Mouse (Mus musculus) cerebral cortex, adult 2 months (tissue): ENCODE results near the gene Taf1c.

Source experiments
- WGBS: fragments of 180-500 bp; shearing (Covaris S2); methylation state at CpG from one replicate; pipeline ENCODE4 v1.1.7; 2018; 5-methylcytosine and 5-hydroxymethylcytosine counted together

The Taf1c gene

DNA sequence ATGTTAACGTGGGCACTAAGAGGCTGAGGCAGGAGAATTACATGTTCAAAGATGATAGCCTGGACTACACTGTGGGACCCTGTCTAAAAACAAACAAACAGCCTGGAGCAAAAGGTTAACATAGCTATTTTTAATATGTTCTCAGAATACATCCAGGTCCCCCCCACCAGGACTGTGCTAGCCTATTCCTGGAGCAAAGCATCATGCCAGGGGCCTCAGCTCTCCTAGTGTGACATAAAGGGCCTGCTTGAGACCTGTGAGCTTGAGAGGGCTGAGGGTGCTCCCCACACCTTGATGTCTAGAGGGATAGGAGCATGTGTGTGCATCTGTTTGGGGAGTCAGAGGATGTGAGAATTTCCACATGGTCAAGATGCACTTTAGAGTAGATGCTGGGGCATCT is 18.7 kb upstream of the Taf1c start:
- WGBS = 78% methylated on average over 1 of the region's 1 CpGs

- WGBS = 92% methylated on average over 8 of the region's 8 CpGs
These were observed 18.0 kb upstream of the Taf1c start for GRCm38 (mm10) chr8:119623061-119623460.

- WGBS = 82% methylated on average over 4 of the region's 4 CpGs
These were observed 17.5 kb upstream of the Taf1c start for GRCm38 (mm10) chr8:119622555-119622954.

- 87% methylated on average over 14 of the region's 14 CpGs for WGBS
These were observed 15.9 kb upstream of the Taf1c start for GRCm38 (mm10) chr8:119620848-119621465.

GRCm38 (mm10) chr8:119620116-119620840 is 15.3 kb upstream of the Taf1c start:
- WGBS = 81% methylated on average over 6 of the region's 6 CpGs

DNA sequence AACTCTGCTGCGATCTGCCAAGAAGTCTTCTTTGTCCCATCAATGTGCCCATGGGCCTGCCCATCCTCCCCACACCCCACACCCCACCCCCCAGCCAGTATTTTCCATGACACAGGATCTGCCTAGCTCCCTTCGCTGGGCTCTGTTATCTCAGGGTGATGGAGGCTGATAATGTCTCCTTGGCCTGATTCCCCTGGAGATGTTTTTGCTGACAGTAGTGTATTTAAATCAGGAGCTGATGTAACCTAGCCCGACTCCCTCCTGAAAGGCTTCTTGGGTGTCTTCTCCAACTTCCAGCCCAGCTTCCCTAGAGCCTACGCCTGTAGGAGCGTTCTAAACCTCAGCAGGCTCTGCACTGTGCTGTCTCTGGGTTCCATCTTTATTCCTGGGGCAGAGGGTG is 13.9 kb upstream of the Taf1c start:
- 78% methylated on average over 5 of the region's 5 CpGs for WGBS

- WGBS = 68% methylated on average over 5 of the region's 5 CpGs
These were observed 12.6 kb upstream of the Taf1c start for GRCm38 (mm10) chr8:119617586-119617985.

DNA sequence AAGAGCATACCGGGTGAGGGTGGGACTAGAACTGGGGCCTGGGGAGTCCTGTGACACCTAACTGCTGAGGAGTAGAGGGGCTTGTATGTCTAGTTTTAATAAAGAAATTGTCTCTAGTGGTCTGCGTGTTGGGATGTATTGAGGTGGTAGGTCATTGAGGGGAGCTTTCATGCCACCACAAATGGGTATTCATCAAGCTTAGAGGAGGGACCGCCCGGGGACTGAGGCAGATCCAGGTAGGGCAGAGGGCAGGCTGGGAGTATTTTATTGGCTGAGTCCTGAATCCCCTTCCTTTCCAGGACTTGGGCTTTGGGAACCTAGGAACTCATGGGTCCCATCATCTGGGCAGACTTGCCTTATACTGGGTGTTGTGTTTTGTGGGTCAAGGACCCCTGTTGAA is 11.8 kb upstream of the Taf1c start:
- 95% methylated on average over 4 of the region's 4 CpGs for WGBS

- 75% methylated on average over 7 of the region's 7 CpGs for WGBS
These were observed 11.3 kb upstream of the Taf1c start for GRCm38 (mm10) chr8:119616358-119616757.

DNA sequence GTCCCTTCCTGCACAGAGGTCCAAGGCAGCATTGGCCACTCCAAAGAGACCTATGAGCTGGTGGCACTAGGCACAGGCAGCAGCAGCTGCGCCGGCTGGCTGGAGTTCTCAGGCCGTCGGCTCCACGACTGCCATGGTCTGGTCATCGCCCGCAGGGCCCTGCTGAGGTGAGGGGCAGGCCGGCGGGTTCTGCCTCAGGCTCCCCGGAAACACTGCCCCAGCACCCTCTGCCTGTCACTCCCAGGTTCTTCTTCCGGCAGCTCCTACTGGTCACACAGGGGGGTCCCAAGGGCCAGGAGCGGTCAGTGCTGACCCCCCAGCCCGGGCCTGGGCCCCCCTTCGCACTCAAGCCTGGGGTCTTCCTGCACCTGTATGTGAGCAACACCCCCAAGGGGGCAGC is 10.1 kb upstream of the Taf1c start:
- WGBS = 77% methylated on average over 14 of the region's 14 CpGs

DNA sequence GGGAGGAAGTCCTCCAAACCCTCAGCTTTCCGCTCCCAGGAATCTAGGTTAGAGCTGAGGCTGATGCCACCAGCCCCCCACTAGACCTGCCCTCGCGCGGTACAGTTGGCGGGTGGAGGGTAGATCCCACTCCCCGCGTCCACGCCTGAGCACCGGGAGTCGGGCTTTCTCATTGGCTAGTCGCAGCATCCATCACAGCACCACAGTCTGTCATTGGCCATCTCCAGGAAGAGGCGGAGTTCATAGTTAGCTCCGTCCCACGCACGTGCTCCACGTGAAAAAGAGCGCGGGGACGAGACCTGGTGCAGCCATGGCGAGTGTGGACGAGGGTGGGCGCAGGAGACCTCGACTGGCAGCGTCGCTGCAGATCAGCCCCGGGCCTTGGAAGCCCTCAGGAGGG is 7.4 kb upstream of the Taf1c start, which contains the start of gene Adad2:
Adad2 (plus strand) TSS at position 277 of the 400 bp plus-strand sequence.
- 80% methylated on average over 26 of the region's 26 CpGs for WGBS

GRCm38 (mm10) chr8:119606224-119606623 is 1.2 kb upstream of the Taf1c start:
- 87% methylated on average over 2 of the region's 2 CpGs for WGBS

DNA sequence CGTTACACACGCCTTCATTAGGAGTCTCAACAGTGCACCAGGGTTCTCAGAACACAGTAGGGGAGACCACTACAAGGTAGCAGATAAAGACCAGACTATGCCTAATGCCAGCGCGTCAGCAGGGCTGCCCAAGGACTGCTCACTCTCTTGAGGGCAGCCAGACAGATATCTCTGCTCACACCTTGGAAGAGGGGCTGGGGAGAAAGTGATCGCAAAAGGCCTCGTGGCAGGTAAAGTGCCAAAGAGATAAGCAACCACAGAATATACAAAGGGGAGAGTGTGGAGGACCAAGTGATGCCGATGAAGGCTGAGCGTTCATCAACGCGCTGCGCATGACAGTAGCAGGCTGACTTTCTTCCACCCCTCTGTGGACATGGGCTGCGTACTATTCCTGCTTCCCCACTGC is 621 bp downstream of the Taf1c start:
- 27% methylated on average over 12 of the region's 12 CpGs for WGBS

DNA sequence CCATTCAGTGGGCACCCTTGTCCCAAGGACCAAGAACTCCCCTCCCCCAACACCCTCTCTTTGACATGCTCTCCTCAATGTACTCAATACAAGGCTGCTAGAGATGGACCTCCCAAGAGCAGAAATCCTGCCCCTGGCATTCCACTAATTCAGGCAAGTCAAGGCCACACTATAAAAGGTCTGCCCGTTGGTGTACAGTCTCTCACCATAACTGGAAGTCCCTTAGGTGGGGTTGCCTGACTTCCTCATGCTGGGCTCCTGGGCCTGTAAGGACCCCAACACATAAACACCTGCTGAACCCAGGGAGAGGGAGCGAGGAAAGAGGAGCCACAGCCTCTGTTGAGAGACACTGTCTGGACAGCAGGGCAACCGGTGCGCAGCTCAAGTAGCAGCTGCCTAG is 1.3 kb downstream of the Taf1c start:
- 92% methylated on average over 4 of the region's 4 CpGs for WGBS

GRCm38 (mm10) chr8:119591456-119591855 is 13.6 kb downstream of the Taf1c start:
- 91% methylated on average over 7 of the region's 7 CpGs for WGBS

DNA sequence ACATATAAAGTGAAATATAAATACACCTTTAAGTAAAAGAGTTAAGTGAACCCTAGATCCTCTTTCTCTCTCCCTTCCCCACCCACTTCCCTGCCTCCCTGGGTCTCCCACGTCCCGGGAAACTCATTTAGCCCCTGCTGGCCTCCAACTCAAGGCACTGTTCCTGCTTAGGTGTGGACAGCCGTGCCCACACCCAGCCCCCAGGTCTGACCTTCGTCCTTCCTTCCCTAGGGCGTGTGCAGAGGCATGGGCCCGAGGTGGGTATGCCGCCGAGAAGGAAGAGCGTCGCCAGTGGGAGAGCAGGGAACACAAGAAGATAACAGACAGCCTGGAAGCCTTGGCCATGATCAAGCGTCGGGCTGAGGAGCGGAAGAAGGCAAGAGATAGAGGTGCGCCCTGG is 14.7 kb downstream of the Taf1c start:
- 83% methylated on average over 14 of the region's 14 CpGs for WGBS

GRCm38 (mm10) chr8:119588844-119589243 is 16.2 kb downstream of the Taf1c start:
- 47% methylated on average over 10 of the region's 10 CpGs for WGBS

DNA sequence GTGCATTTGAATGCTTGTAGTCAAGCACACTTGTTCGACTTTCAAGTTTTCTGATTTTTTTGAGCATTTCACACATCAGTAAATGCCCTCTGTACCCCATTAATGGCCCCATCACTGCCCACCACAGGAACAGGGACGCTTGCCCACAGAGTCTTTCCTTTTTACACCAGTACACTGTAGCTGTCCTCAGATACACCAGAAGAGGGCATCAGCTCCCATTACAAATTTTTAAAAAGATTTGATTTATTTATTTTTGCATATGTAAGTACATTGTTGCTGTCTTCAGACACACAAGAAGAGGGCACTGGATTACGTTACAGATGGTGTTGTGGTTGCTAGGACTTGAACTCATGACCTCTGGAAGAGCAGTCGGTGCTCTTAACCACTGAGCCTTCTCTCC is 16.7 kb downstream of the Taf1c start:
- WGBS = 75% methylated on average over 4 of the region's 4 CpGs

GRCm38 (mm10) chr8:119585901-119586300 is 19.1 kb downstream of the Taf1c start:
- WGBS = 21% methylated on average over 24 of the region's 24 CpGs

DNA sequence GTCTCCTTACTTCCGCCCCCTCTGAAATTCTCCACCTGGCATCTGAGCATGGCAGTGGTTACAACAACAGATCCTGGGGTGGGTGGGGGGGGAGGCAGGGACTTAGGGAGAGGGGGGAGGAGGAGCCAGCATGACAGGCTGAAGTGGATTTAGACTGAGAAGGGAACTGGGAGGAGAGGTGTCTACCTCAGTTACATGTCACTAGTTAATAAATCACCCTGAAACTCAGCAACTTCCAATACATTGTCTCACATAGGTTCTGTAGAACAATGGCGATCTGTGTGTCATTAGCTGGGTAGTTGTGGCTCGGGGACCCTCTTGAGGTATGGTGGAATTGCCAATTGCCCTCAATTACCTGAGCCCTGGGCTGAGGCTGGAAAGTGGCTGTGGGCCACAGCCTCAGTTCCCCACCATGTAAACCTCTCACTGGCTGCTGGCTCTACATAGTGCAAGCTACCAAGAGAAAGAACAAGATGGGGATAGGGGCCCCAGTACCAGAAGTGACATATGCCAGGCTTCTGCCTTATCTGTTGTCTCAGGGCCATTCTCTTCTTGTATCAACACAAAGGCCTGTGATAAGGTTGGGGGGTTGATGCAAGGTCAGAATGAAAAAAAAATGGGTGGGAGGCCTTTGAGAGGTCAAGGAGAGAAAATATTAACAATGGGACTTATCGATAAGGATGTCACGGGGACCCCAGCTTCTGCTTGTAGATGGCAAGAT is 24.4 kb downstream of the Taf1c start:
- WGBS = 93% methylated on average over 5 of the region's 5 CpGs

DNA sequence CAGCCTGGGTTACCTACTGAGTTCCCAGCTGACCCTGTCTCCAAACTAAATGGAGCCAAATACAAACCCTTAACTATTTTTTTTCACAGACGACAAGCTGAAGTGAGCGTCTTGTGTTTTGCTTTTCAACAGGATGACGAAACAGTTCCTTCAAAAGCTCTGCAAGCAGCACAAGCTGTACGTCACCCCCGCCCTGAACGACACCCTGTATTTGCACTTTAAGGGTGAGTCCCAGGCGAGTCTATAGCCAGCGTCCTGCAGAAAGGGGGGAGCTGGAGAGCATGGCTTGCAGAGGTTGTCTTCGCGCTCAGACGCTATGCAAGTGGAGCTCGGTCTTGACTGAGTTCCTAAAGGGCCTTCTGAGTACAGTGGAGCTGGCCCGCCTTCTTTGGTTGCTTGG is 25.9 kb downstream of the Taf1c start:
- WGBS = 72% methylated on average over 13 of the region's 13 CpGs

GRCm38 (mm10) chr8:119575366-119575726 is 29.7 kb downstream of the Taf1c start:
- WGBS = under 1% methylated on average over 16 of the region's 16 CpGs
